Mouse (Mus musculus) liver, adult 2 months (tissue): ENCODE measurements around the gene Asl. TPM values are rescaled to one million over a fixed set of nuclear protein-coding genes. Genes with fewer than 3 reads are reported as not detected.

Source experiments
- DNase-seq: peaks from one replicate; pipeline ENCODE4 v3.0.0-alpha.2; 2011; ENCODE audit warnings: low read depth, low spot score; ENCODE audit errors: extremely low read depth
- H3K27ac ChIP-seq: fragments of 200-500 bp; replicated peaks from 2 replicates; pipeline ENCODE4 v1.5.1; 2012; ENCODE audit warnings: low read depth, mild to moderate bottlenecking, control low read depth, inconsistent platforms, low read length; ENCODE audit not compliant: insufficient read depth
- H3K27me3 ChIP-seq: fragments of 200-500 bp; 2 replicates; pipeline ENCODE4 v1.6.1; 2012; ENCODE audit warnings: mild to moderate bottlenecking, moderate library complexity, low read length, inconsistent platforms; ENCODE audit not compliant: control insufficient read depth, insufficient read depth
- H3K36me3 ChIP-seq: fragments of 200-500 bp; 2 replicates; pipeline ENCODE4 v1.6.1; 2012; ENCODE audit warnings: low read length, inconsistent platforms; ENCODE audit not compliant: control insufficient read depth, insufficient read depth
- H3K4me1 ChIP-seq: fragments of 200-500 bp; 2 replicates; pipeline ENCODE4 v1.6.1; 2011; ENCODE audit warnings: low read length; ENCODE audit not compliant: control insufficient read depth, insufficient read depth
- H3K4me3 ChIP-seq: fragments of 200-500 bp; 2 replicates; pipeline ENCODE4 v1.5.1; 2011; ENCODE audit warnings: low read depth, mild to moderate bottlenecking, control low read depth, low read length, moderate library complexity; ENCODE audit not compliant: insufficient read depth
- H3K79me2 ChIP-seq: fragments of 200-500 bp; 2 replicates; pipeline ENCODE4 v1.6.1; 2012; ENCODE audit warnings: inconsistent platforms, mild to moderate bottlenecking, low read length, moderate library complexity; ENCODE audit not compliant: control insufficient read depth, insufficient read depth
- H3K9ac ChIP-seq: fragments of 200-500 bp; 2 replicates; pipeline ENCODE4 v1.6.1; 2012; ENCODE audit warnings: low read depth, mild to moderate bottlenecking, control low read depth, inconsistent platforms, low read length
- CTCF ChIP-seq: fragments of 200-500 bp; IDR thresholded peaks from 2 replicates; pipeline ENCODE4 v1.5.1; 2011; ENCODE audit warnings: low read depth, low read length, control low read depth
- POLR2A ChIP-seq: fragments of 200-500 bp; IDR thresholded peaks from 2 replicates; pipeline ENCODE4 v1.6.1; 2011; ENCODE audit warnings: low read length, control low read depth; ENCODE audit not compliant: insufficient read depth; ENCODE audit errors: extremely low read depth
- WGBS: fragments of 180-500 bp; shearing (Covaris S2); methylation state at CpG from one replicate; pipeline ENCODE4 v1.1.7; 2018; 5-methylcytosine and 5-hydroxymethylcytosine counted together
- polyA plus RNA-seq: library from polyadenylated mRNA; depleted of rRNA; stranded (reverse); fragments of >200 nt; gene quantifications from 2 replicates; pipeline ENCODE4 v1.2.3, GENCODE M21; 2012
- total RNA-seq: library from RNA; depleted of rRNA; stranded (reverse); fragments of >200 nt; gene quantifications from 2 replicates; pipeline ENCODE4 v1.2.3, GENCODE M21; 2014

Asl gene
- total and polyA plus RNA-seq, 2 experiments, result 622 to 683 TPM

GRCm38 (mm10) chr5:130073026-130073425 is 44.0 kb upstream of the Asl start, which contains the start of gene Tpst1:
Gene Tpst1 (plus strand): TSS chr5:130073326.
- Histone ChIP-seq H3K4me3 (peak within 1 kb of the TSS; percentile 0; the same call in 1 of the 2 replicates), H3K27ac (peak within 1 kb of the TSS; percentile 76), H3K27me3 (no peaks in the 10 kb centered on the region), H3K36me3 (no peaks in the 10 kb centered on the region), H3K4me1 (peaks cover 3% of the 10 kb centered on the region; the same call in 1 of the 2 replicates), H3K79me2 (no peaks in the 10 kb centered on the region; the same call in 1 of the 2 replicates), H3K9ac (peak within 1 kb of the TSS; percentile 31; the same call in 1 of the 2 replicates)
- WGBS, result 31% methylated on average over 6 of the region's 6 CpGs
- peak; percentile 80 for DNase-seq
- TF ChIP-seq POLR2A, result no peak
- no peak for TF ChIP-seq CTCF

- Histone ChIP-seq H3K27ac (no peak overlapping the region), H3K4me3 (no peak overlapping the region), H3K36me3 (no peaks in the 10 kb centered on the region), H3K4me1 (no peaks in the 10 kb centered on the region), H3K9ac (no peak overlapping the region), H3K27me3 (no peaks in the 10 kb centered on the region), H3K79me2 (no peaks in the 10 kb centered on the region; the same call in 1 of the 2 replicates)
- DNase-seq, result no peak
- 77% methylated on average over 3 of the region's 3 CpGs for WGBS
- TF ChIP-seq POLR2A (no peak), CTCF (no peak)
These were observed 38.8 kb upstream of the Asl start for GRCm38 (mm10) chr5:130067841-130068264.

GRCm38 (mm10) chr5:130065579-130065978 is 36.5 kb upstream of the Asl start:
- TF ChIP-seq CTCF (peak; percentile 26; the same call in 1 of the 2 replicates), POLR2A (no peak)
- H3K27ac ChIP-seq, result no peak overlapping the region
- no peak overlapping the region for H3K4me3 ChIP-seq
- H3K36me3 ChIP-seq, result no peaks in the 10 kb centered on the region
- H3K9ac ChIP-seq, result no peak overlapping the region
- DNase-seq, result peak; percentile 46
- peaks cover 3% of the 10 kb centered on the region; the same call in 1 of the 2 replicates for H3K4me1 ChIP-seq
- no peaks in the 10 kb centered on the region for H3K79me2 ChIP-seq
- 97% methylated on average over 1 of the region's 1 CpGs for WGBS
- H3K27me3 ChIP-seq, result no peaks in the 10 kb centered on the region

GRCm38 (mm10) chr5:130063760-130064159 is 34.7 kb upstream of the Asl start:
- Histone ChIP-seq H3K27me3 (no peaks in the 10 kb centered on the region), H3K27ac (no peak overlapping the region), H3K79me2 (no peaks in the 10 kb centered on the region), H3K4me3 (no peak overlapping the region), H3K9ac (no peak overlapping the region), H3K36me3 (no peaks in the 10 kb centered on the region), H3K4me1 (peaks cover 15% of the 10 kb centered on the region)
- DNase-seq, result no peak
- no peak for TF ChIP-seq CTCF
- TF ChIP-seq POLR2A, result no peak
- WGBS, result 62% methylated on average over 2 of the region's 2 CpGs

- Histone ChIP-seq H3K4me3 (no peak overlapping the region), H3K27me3 (no peaks in the 10 kb centered on the region), H3K9ac (no peak overlapping the region), H3K4me1 (peaks cover 15% of the 10 kb centered on the region), H3K79me2 (0 out of 2 replicates have a peak, but pooled peaks cover 3% of the 10 kb centered on the region), H3K36me3 (peaks cover 3% of the 10 kb centered on the region; the same call in 1 of the 2 replicates), H3K27ac (no peak overlapping the region)
- WGBS, result 63% methylated on average over 2 of the region's 2 CpGs
- no peak for DNase-seq
- TF ChIP-seq POLR2A (no peak), CTCF (no peak)
These were observed 33.0 kb upstream of the Asl start for GRCm38 (mm10) chr5:130062096-130062495.

GRCm38 (mm10) chr5:130060329-130060665 is 31.2 kb upstream of the Asl start:
- DNase-seq, result peak; percentile 94
- Histone ChIP-seq H3K36me3 (peaks cover 3% of the 10 kb centered on the region; the same call in 1 of the 2 replicates), H3K79me2 (0 out of 2 replicates have a peak, but pooled peaks cover 3% of the 10 kb centered on the region), H3K4me3 (no peak overlapping the region), H3K9ac (no peak overlapping the region), H3K27ac (peak overlapping the region; percentile 80), H3K4me1 (peaks cover 19% of the 10 kb centered on the region), H3K27me3 (no peaks in the 10 kb centered on the region)
- TF ChIP-seq POLR2A (no peak), CTCF (no peak)
- WGBS, result 16% methylated on average over 4 of the region's 4 CpGs
